8 mouse cellular contexts compared by ENCODE assay signal in genomic region chr1:21218489-21218919, GRCm38 (mm10). TPM values are rescaled to one million over a fixed set of nuclear protein-coding genes. Genes with fewer than 3 reads are reported as not detected.
DNase-seq lines count a peak whose midpoint lies in the region; ATAC-seq and TF ChIP-seq lines count a peak whose summit lies in the region.

Tmem14a (plus strand) TSS chr1:21218575.

- H3K27me3 ChIP-seq in hindbrain, postnatal 0 days (ENCODE audit: insufficient read depth, low read length), result no peaks in the 10 kb centered on the region

- intact Hi-C loops in gastrocnemius, adult 2 months (cut with DNase I), result loop anchor here (1.0 to 10.0 kb wide), 3 partner anchors 53 to 126 kb away; no protein-coding TSS in a partner anchor
- intact Hi-C loops in left cerebral cortex, adult 2 months (cut with DNase I), result loop anchor here (1.0 to 5.0 kb wide), 5 partner anchors 53 to 1049 kb away; no protein-coding TSS in a partner anchor

- TF ChIP-seq CTCF in gastrocnemius, adult 2 months (IDR thresholded peaks at IDR 0.05), result peak; percentile 97; the same call in 1 of the 2 replicates
- TF ChIP-seq CTCF in hindbrain, postnatal 0 days (IDR thresholded peaks at IDR 0.05; ENCODE audit: low read depth), result peak; percentile 95
- peak; percentile 96 for TF ChIP-seq CTCF in left cerebral cortex, adult 2 months (IDR thresholded peaks at IDR 0.05)

- peaks cover 4% of the 10 kb centered on the region; the same call in 1 of the 2 replicates for H3K4me1 ChIP-seq in hindbrain, postnatal 0 days (ENCODE audit: insufficient read depth, low read length)

- under 1% methylated on average over 17 of the region's 17 CpGs for WGBS in hindbrain, postnatal 0 days

- peak; percentile 63 for DNase-seq in WW6 (ENCODE audit: low read depth, low spot score)
- peak; percentile 69 to 87 for DNase-seq in cerebellum, postnatal 4 days (ENCODE audit: low spot score in 2 of 2)
- DNase-seq in gastrocnemius, adult 2 months, result peak; percentile 91
- DNase-seq in hindbrain, postnatal 0 days (ENCODE audit: low spot score), result peak; percentile 92
- peak; percentile 86 to 90 for DNase-seq in left cerebral cortex, adult 2 months (ENCODE audit: extremely low spot score in 1 of 2, low spot score in 2 of 2)
- DNase-seq in right cerebral cortex, adult 2 months (ENCODE audit: low spot score in 2 of 2), result peak; percentile 84 to 91
- DNase-seq in urinary bladder, postnatal 14 days (ENCODE audit: low spot score), result peak; percentile 91

- peak within 1 kb of the TSS; percentile 79 for H3K4me2 ChIP-seq in hindbrain, postnatal 0 days (ENCODE audit: low read depth, low read length)

- no peaks in the 10 kb centered on the region for H3K9me3 ChIP-seq in hindbrain, postnatal 0 days (ENCODE audit: low read length)

- H3K4me3 ChIP-seq in gastrocnemius, adult 2 months, result peak within 1 kb of the TSS; percentile 78
- H3K4me3 ChIP-seq in hindbrain, postnatal 0 days (ENCODE audit: low read length), result peak within 1 kb of the TSS; percentile 55
- peak within 1 kb of the TSS; percentile 59 for H3K4me3 ChIP-seq in left cerebral cortex, adult 2 months

- no peaks in the 10 kb centered on the region for H3K36me3 ChIP-seq in hindbrain, postnatal 0 days (ENCODE audit: insufficient read depth, low read length)

- H3K9ac ChIP-seq in hindbrain, postnatal 0 days (replicated peaks; ENCODE audit: low read length), result peak within 1 kb of the TSS; percentile 58

- peak within 1 kb of the TSS; percentile 95 for H3K27ac ChIP-seq in gastrocnemius, adult 2 months
- peak within 1 kb of the TSS; percentile 70 for H3K27ac ChIP-seq in hindbrain, postnatal 0 days
- peak within 1 kb of the TSS; percentile 97 for H3K27ac ChIP-seq in left cerebral cortex, adult 2 months

- peak; percentile 93 for ATAC-seq in hindbrain, postnatal 0 days
- ATAC-seq in megakaryocyte, adult 5-6 weeks (ENCODE audit: poor library complexity, severe bottlenecking), result peak; percentile 95

RNA-seq across cellular contexts. Expression of gene Tmem14a, which starts in this region (rescaled TPM):
- total RNA-seq in gastrocnemius, adult 2 months (2021), result 1 to 10 TPM in 1 of 2 experiments, under 1 TPM in 1; 0.97 to 1.3 TPM
- total RNA-seq in hindbrain, postnatal 0 days (2014; rRNA removed), result 16.9 and 18.7 TPM in 2 replicates
- 26.5 and 27.8 TPM in 2 replicates for polyA plus RNA-seq in hindbrain, postnatal 0 days (2015; fragmentation: Nextera tagmentation; extraction: Ambion mirVana)
- 10 to 100 TPM; 46.6 to 47.4 TPM for total RNA-seq in left cerebral cortex, adult 2 months (2021)
- 0.73 and 1.2 TPM in 2 replicates for total RNA-seq in megakaryocyte, adult 5-6 weeks (2015)
- 0.73 and 0.95 TPM in 2 replicates for total RNA-seq in megakaryocyte, adult 5-6 weeks (2017)

Comparison
In these comparisons a context has a peak if more than half of its experiments do, and no peak if none do; other contexts are left out.
1. Peak in every context shown above with its lines: DNase-seq, ATAC-seq, H3K4me3 ChIP-seq and H3K27ac ChIP-seq.